Mouse (Mus musculus) thymus, adult 2 months (tissue): ENCODE data around the gene Rps26.

Source experiments
- CTCF ChIP-seq: fragments of 200-500 bp; IDR thresholded peaks from 2 replicates; pipeline ENCODE4 v1.5.1; 2012; ENCODE audit warnings: mild to moderate bottlenecking, control low read depth, low read length, moderate library complexity, borderline replicate concordance; ENCODE audit not compliant: control insufficient read depth, poor library complexity, insufficient read depth; ENCODE audit errors: extremely low read depth
- POLR2A ChIP-seq: fragments of 200-500 bp; IDR thresholded peaks from 2 replicates; pipeline ENCODE4 v1.6.1; 2012; ENCODE audit warnings: mild to moderate bottlenecking, low read length, control low read depth, moderate library complexity; ENCODE audit not compliant: control insufficient read depth, poor library complexity, insufficient read depth; ENCODE audit errors: extremely low read depth

GRCm38 (mm10) chr10:128618570-128618969 lies 8.0 kb downstream of the Rps26 start:
- TF ChIP-seq POLR2A (no peak), CTCF (no peak)
